Mouse (Mus musculus) midbrain, embryonic 11.5 days (tissue): ENCODE results near the gene Snrpb. TPM values are rescaled to one million over a fixed set of nuclear protein-coding genes. Genes with fewer than 3 reads are reported as not detected.

Source experiments
- ATAC-seq: fragments of 200-750 bp; cut with Nextera tagmentation; 2 replicates; pipeline ENCODE4 v1.8.0; 2017; ENCODE audit warnings: moderate TSS enrichment, moderate library complexity; ENCODE audit not compliant: low FRiP score
- DNase-seq: peaks from one replicate; pipeline ENCODE4 v3.0.0; 2015; ENCODE audit warnings: low spot score; ENCODE audit errors: missing footprints
- H3K27ac ChIP-seq: fragments of 300-500 bp; sonication (generic); 2 replicates; pipeline ENCODE4 v1.5.1; 2014; ENCODE audit warnings: low read depth, low read length
- H3K27me3 ChIP-seq: fragments of 300-500 bp; sonication (generic); 2 replicates; pipeline ENCODE4 v1.6.1; 2014; ENCODE audit warnings: mild to moderate bottlenecking, low read length, moderate library complexity, mixed read lengths; ENCODE audit not compliant: control insufficient read depth, insufficient read depth
- H3K36me3 ChIP-seq: fragments of 300-500 bp; sonication (generic); 2 replicates; pipeline ENCODE4 v1.6.1; 2014; ENCODE audit warnings: mild to moderate bottlenecking, low read length, moderate library complexity, mixed read lengths; ENCODE audit not compliant: control insufficient read depth, insufficient read depth
- H3K4me1 ChIP-seq: fragments of 300-500 bp; sonication (generic); 2 replicates; pipeline ENCODE4 v1.6.1; 2014; ENCODE audit warnings: low read length; ENCODE audit not compliant: control insufficient read depth, insufficient read depth
- H3K4me2 ChIP-seq: fragments of 300-500 bp; sonication (generic); 2 replicates; pipeline ENCODE4 v1.6.1; 2014; ENCODE audit warnings: mild to moderate bottlenecking, moderate library complexity
- H3K4me3 ChIP-seq: fragments of 300-500 bp; sonication (generic); 2 replicates; pipeline ENCODE4 v1.5.1; 2014; ENCODE audit warnings: low read depth, low read length
- H3K9ac ChIP-seq: fragments of 300-500 bp; sonication (generic); 2 replicates; pipeline ENCODE4 v1.6.1; 2014; ENCODE audit warnings: low read length
- H3K9me3 ChIP-seq: fragments of 300-500 bp; sonication (generic); 2 replicates; pipeline ENCODE4 v1.6.1; 2016; ENCODE audit warnings: low read length; ENCODE audit not compliant: control insufficient read depth
- WGBS: fragments of 180-500 bp; shearing (Covaris S2); extraction: QIAGEN DNeasy Blood & Tissue Kit; methylation state at CpG from one replicate; pipeline ENCODE4 v1.1.7; 2014; 5-methylcytosine and 5-hydroxymethylcytosine counted together
- polyA plus RNA-seq: library from polyadenylated mRNA; unstranded; fragments of >200 nt; fragmentation: Nextera tagmentation; extraction: Ambion mirVana; gene quantifications from 2 replicates; pipeline ENCODE4 v1.2.1, GENCODE M21; 2014

Snrpb gene
- polyA plus RNA-seq, 1 experiment from 2014 or later: 751 TPM

- H3K4me2 ChIP-seq: peak overlapping the region; percentile 77
- H3K9ac ChIP-seq: peak overlapping the region; percentile 100
- H3K4me3 ChIP-seq: peak overlapping the region; percentile 99
- peaks cover 12% of the 10 kb centered on the region for H3K4me1 ChIP-seq
- no peaks in the 10 kb centered on the region for H3K27me3 ChIP-seq
- DNase-seq (no peak), ATAC-seq (no peak)
- H3K36me3 ChIP-seq: peaks cover 20% of the 10 kb centered on the region
- peak overlapping the region; percentile 94; the same call in 1 of the 2 replicates for H3K27ac ChIP-seq
- no peaks in the 10 kb centered on the region; the same call in 1 of the 2 replicates for H3K9me3 ChIP-seq
- WGBS: 1% methylated on average over 11 of the region's 11 CpGs
Measured at GRCm38 (mm10) chr2:130178381-130178705, 860 bp downstream of the Snrpb start.

GRCm38 (mm10) chr2:130176820-130177219 lies 2.4 kb downstream of the Snrpb start:
- WGBS: 83% methylated on average over 8 of the region's 8 CpGs
- Histone ChIP-seq H3K27ac (no peak overlapping the region), H3K4me3 (no peak overlapping the region), H3K36me3 (peaks cover 34% of the 10 kb centered on the region), H3K9me3 (no peaks in the 10 kb centered on the region), H3K9ac (peak overlapping the region; percentile 100; the same call in 1 of the 2 replicates), H3K27me3 (no peaks in the 10 kb centered on the region), H3K4me1 (peaks cover 12% of the 10 kb centered on the region), H3K4me2 (peak overlapping the region; percentile 77)
- DNase-seq: peak; percentile 78
- ATAC-seq: no peak

DNA sequence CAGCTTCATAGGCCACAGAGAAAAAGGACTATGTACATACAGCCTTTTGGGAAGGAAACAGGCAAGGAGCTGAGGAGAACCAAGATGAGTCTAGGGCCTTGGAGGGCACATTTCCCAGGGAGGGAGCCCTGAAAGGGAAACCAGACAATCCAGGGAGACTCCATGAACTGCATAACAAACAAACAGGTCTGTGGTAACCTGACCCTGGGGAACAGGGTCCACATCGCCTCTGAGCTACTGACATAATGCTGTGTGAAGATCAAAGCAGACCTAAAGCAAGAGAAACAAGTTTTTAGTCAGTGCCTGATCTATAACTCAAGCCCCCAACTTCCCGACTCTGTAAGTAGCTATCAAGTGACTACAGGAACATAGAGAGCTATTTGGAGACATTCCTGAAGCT lies 7.5 kb downstream of the Snrpb start:
- DNase-seq: no peak
- Histone ChIP-seq H3K9ac (no peak overlapping the region), H3K4me1 (no peaks in the 10 kb centered on the region), H3K36me3 (peaks cover 48% of the 10 kb centered on the region), H3K27ac (no peak overlapping the region), H3K4me2 (no peak overlapping the region), H3K27me3 (no peaks in the 10 kb centered on the region), H3K4me3 (no peak overlapping the region), H3K9me3 (no peaks in the 10 kb centered on the region)
- no peak for ATAC-seq
- 89% methylated on average over 2 of the region's 2 CpGs for WGBS

- no peak overlapping the region for H3K4me2 ChIP-seq
- no peaks in the 10 kb centered on the region for H3K27me3 ChIP-seq
- ATAC-seq: no peak
- peaks cover 23% of the 10 kb centered on the region for H3K36me3 ChIP-seq
- H3K27ac ChIP-seq: no peak overlapping the region
- H3K9ac ChIP-seq: no peak overlapping the region
- WGBS: 52% methylated on average over 3 of the region's 3 CpGs
- no peak overlapping the region for H3K4me3 ChIP-seq
- no peaks in the 10 kb centered on the region for H3K4me1 ChIP-seq
- no peaks in the 10 kb centered on the region for H3K9me3 ChIP-seq
- DNase-seq: peak; percentile 89
Measured at GRCm38 (mm10) chr2:130167861-130168260, 11.3 kb downstream of the Snrpb start.

GRCm38 (mm10) chr2:130166311-130167214 lies 12.6 kb downstream of the Snrpb start:
- no peaks in the 10 kb centered on the region for H3K4me1 ChIP-seq
- H3K4me2 ChIP-seq: no peak overlapping the region
- H3K27ac ChIP-seq: no peak overlapping the region
- H3K9ac ChIP-seq: no peak overlapping the region
- no peak for DNase-seq
- no peaks in the 10 kb centered on the region for H3K27me3 ChIP-seq
- peaks cover 11% of the 10 kb centered on the region; the same call in 1 of the 2 replicates for H3K36me3 ChIP-seq
- no peaks in the 10 kb centered on the region for H3K9me3 ChIP-seq
- ATAC-seq: peak; percentile 57; the same call in 1 of the 2 replicates
- 69% methylated on average over 9 of the region's 9 CpGs for WGBS
- no peak overlapping the region for H3K4me3 ChIP-seq

GRCm38 (mm10) chr2:130162701-130163100 lies 16.5 kb downstream of the Snrpb start:
- Histone ChIP-seq H3K4me1 (no peaks in the 10 kb centered on the region), H3K9ac (no peak overlapping the region), H3K4me3 (no peak overlapping the region), H3K36me3 (no peaks in the 10 kb centered on the region), H3K27me3 (no peaks in the 10 kb centered on the region), H3K27ac (no peak overlapping the region), H3K4me2 (no peak overlapping the region), H3K9me3 (no peaks in the 10 kb centered on the region)
- WGBS: 87% methylated on average over 5 of the region's 5 CpGs
- DNase-seq: peak; percentile 72
- ATAC-seq: no peak

GRCm38 (mm10) chr2:130158088-130158437 lies 21.1 kb downstream of the Snrpb start:
- no peaks in the 10 kb centered on the region for H3K36me3 ChIP-seq
- H3K9me3 ChIP-seq: no peaks in the 10 kb centered on the region
- H3K4me2 ChIP-seq: no peak overlapping the region
- WGBS: 65% methylated on average over 4 of the region's 4 CpGs
- DNase-seq: no peak
- ATAC-seq: no peak
- H3K9ac ChIP-seq: no peak overlapping the region
- H3K27ac ChIP-seq: no peak overlapping the region
- no peaks in the 10 kb centered on the region for H3K27me3 ChIP-seq
- no peak overlapping the region for H3K4me3 ChIP-seq
- H3K4me1 ChIP-seq: no peaks in the 10 kb centered on the region

DNA sequence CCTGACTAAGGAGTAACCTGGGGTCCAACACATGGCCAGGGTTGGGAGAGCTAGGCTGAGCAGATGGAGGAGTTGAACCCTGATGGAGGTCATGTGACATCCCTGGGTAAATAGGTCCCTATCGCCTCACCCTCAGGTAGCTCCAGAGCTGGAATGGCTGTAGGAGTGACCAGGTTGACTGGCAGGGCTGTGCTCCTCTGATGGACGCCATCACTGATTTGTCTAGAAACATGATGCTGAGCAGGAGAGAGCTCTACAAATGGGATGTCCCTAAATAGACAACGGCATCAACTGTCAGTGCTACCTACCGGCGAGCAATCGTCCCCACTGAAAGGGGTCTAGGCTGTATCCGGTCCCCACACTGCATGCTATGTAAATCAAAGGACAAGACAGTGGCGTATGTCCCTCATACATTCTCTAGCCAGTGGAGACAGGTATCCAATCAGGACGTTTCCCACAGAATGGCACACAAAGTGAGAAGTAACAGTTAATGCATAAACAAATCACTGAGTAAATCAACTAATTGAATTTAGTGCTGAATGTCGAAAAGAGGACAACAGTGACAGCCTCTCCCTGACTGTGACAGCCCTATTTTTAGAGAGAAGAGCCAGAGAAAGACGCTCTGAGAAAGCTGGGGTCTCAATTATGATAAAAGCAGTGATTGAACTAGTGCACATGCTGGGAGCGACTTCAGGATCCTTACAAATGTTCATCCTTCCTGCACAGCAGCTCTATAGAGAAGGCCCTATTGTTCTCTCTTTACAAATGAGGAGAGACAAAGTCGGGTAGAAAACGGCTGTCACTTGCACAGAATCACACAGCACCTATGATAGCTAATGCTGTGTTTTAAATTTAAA lies 21.7 kb downstream of the Snrpb start:
- 66% methylated on average over 14 of the region's 14 CpGs for WGBS
- H3K27ac ChIP-seq: no peak overlapping the region
- H3K4me2 ChIP-seq: no peak overlapping the region

GRCm38 (mm10) chr2:130155851-130156250 lies 23.4 kb downstream of the Snrpb start:
- H3K9ac ChIP-seq: no peak overlapping the region
- no peaks in the 10 kb centered on the region for H3K27me3 ChIP-seq
- no peak overlapping the region for H3K4me3 ChIP-seq
- no peak overlapping the region for H3K27ac ChIP-seq
- ATAC-seq: no peak
- no peak for DNase-seq
- H3K9me3 ChIP-seq: no peaks in the 10 kb centered on the region
- H3K4me2 ChIP-seq: no peak overlapping the region
- H3K36me3 ChIP-seq: no peaks in the 10 kb centered on the region
- no peaks in the 10 kb centered on the region for H3K4me1 ChIP-seq

More for the DNA sequence above, 21.7 kb downstream of the Snrpb start:
- H3K36me3 ChIP-seq: no peaks in the 10 kb centered on the region
- no peak overlapping the region for H3K9ac ChIP-seq
- no peak overlapping the region for H3K4me3 ChIP-seq
- H3K4me1 ChIP-seq: no peaks in the 10 kb centered on the region
- H3K27me3 ChIP-seq: no peaks in the 10 kb centered on the region
- ATAC-seq (no peak), DNase-seq (peak; percentile 73)
- no peaks in the 10 kb centered on the region for H3K9me3 ChIP-seq
